Mouse (Mus musculus) myocyte (in vitro differentiated cells): ENCODE results near the gene Fbln2. TPM values are rescaled to one million over a fixed set of nuclear protein-coding genes. Genes with fewer than 3 reads are reported as not detected.

Source experiments
- H3K27me3 ChIP-seq: one replicate; pipeline ENCODE4 v1.6.1; 2011; ENCODE audit not compliant: control insufficient read depth, insufficient read depth, insufficient read length
- H3K36me3 ChIP-seq: one replicate; pipeline ENCODE4 v1.6.1; 2011; ENCODE audit not compliant: control insufficient read depth, insufficient read depth
- H3K4me2 ChIP-seq: one replicate; pipeline ENCODE4 v1.6.1; 2011; ENCODE audit warnings: low read depth, control low read depth
- H3K4me3 ChIP-seq: one replicate; pipeline ENCODE4 v1.5.1; 2011; ENCODE audit warnings: mild to moderate bottlenecking, control low read depth, moderate library complexity
- H3K79me2 ChIP-seq: one replicate; pipeline ENCODE4 v1.6.1; 2011; ENCODE audit not compliant: control insufficient read depth, insufficient read depth
- H3ac ChIP-seq: one replicate; pipeline ENCODE4 v1.6.1; 2011; ENCODE audit not compliant: control insufficient read depth, insufficient read length
- CEBPB ChIP-seq: IDR thresholded peaks from 2 replicates; pipeline ENCODE4 v1.6.1; 2011; ENCODE audit warnings: mild to moderate bottlenecking, moderate library complexity; ENCODE audit not compliant: poor library complexity, insufficient read depth, severe bottlenecking
- E2F4 ChIP-seq: IDR thresholded peaks from one replicate; pipeline ENCODE4 v1.6.1; 2011; ENCODE audit warnings: mild to moderate bottlenecking, control low read depth, moderate library complexity; ENCODE audit not compliant: insufficient read depth
- MAX ChIP-seq: IDR thresholded peaks from one replicate; pipeline ENCODE4 v1.6.1; 2011; ENCODE audit warnings: low read depth, mild to moderate bottlenecking, control low read depth
- MYOD1 ChIP-seq, 3 experiments: IDR thresholded peaks; one replicate each; pipeline ENCODE4 v1.6.1; 2011; ENCODE audit warnings: control low read depth in 2 of 3, low read depth in 2 of 3, mild to moderate bottlenecking in 2 of 3, moderate library complexity in 1 of 3; ENCODE audit not compliant: insufficient read length in 2 of 3, control insufficient read depth in 1 of 3
- MYOG ChIP-seq, 3 experiments: IDR thresholded peaks; one replicate each; pipeline ENCODE4 v1.6.1; 2011; ENCODE audit warnings: control low read depth in 2 of 3, low read depth in 2 of 3, mild to moderate bottlenecking in 2 of 3; ENCODE audit not compliant: insufficient read length in 2 of 3, control insufficient read depth in 1 of 3, insufficient read depth in 1 of 3
- POLR2A ChIP-seq: IDR thresholded peaks from one replicate; pipeline ENCODE4 v1.6.1; 2011; ENCODE audit warnings: low read depth, mild to moderate bottlenecking, control low read depth, moderate library complexity; ENCODE audit not compliant: insufficient read length
- POLR2AphosphoS2 ChIP-seq: IDR thresholded peaks from one replicate; pipeline ENCODE4 v1.6.1; 2011; ENCODE audit warnings: low read depth, control low read depth; ENCODE audit not compliant: insufficient read length
- REST ChIP-seq: IDR thresholded peaks from one replicate; pipeline ENCODE4 v1.6.1; 2011; ENCODE audit warnings: mild to moderate bottlenecking, control low read depth, moderate library complexity; ENCODE audit not compliant: insufficient read depth, insufficient read length
- SRF ChIP-seq: IDR thresholded peaks from one replicate; pipeline ENCODE4 v1.6.1; 2011; ENCODE audit warnings: low read depth; ENCODE audit not compliant: control insufficient read depth, insufficient read length
- TCF12 ChIP-seq: IDR thresholded peaks from one replicate; pipeline ENCODE4 v1.6.1; 2011; ENCODE audit warnings: mild to moderate bottlenecking, control low read depth; ENCODE audit not compliant: poor library complexity, insufficient read depth, severe bottlenecking
- TCF3 ChIP-seq: IDR thresholded peaks from one replicate; pipeline ENCODE4 v1.6.1; 2011; ENCODE audit warnings: low read depth, control low read depth; ENCODE audit not compliant: insufficient read length
- USF1 ChIP-seq: IDR thresholded peaks from one replicate; pipeline ENCODE4 v1.6.1; 2011; ENCODE audit warnings: low read depth, mild to moderate bottlenecking, control low read depth, moderate library complexity
- polyA plus RNA-seq: library from polyadenylated mRNA; unstranded; fragments of >200 nt; fragmentation: generic; extraction: Trizol; gene quantifications from one replicate; pipeline ENCODE4 v1.2.1, GENCODE M21; 2012; ENCODE audit warnings: missing spikeins

Fbln2 gene
- polyA plus RNA-seq, 1 experiment = 167 TPM

GRCm38 (mm10) chr6:91237273-91237672 lies 25.0 kb downstream of the Fbln2 start:
- no peak for TF ChIP-seq MAX
- no peak for TF ChIP-seq CEBPB
- TF ChIP-seq E2F4 = no peak
- no peak for TF ChIP-seq MYOD1 (IDR thresholded peaks at IDR 0.05; ENCODE audit: control insufficient read depth in 1 of 3, insufficient read length in 2 of 3, low read depth in 2 of 3)
- TF ChIP-seq TCF12 = no peak
- no peak for TF ChIP-seq TCF3
- no peak for TF ChIP-seq MYOG (IDR thresholded peaks at IDR 0.05; ENCODE audit: control insufficient read depth in 1 of 3, insufficient read depth in 1 of 3, insufficient read length in 2 of 3, low read depth in 2 of 3)
- TF ChIP-seq POLR2A = no peak
- TF ChIP-seq SRF = no peak
- Histone ChIP-seq H3K36me3 (peaks cover 9% of the 10 kb centered on the region), H3ac (no peak overlapping the region), H3K4me2 (no peak overlapping the region), H3K79me2 (no peaks in the 10 kb centered on the region), H3K27me3 (no peaks in the 10 kb centered on the region), H3K4me3 (no peak overlapping the region)

GRCm38 (mm10) chr6:91240537-91240936 lies 28.3 kb downstream of the Fbln2 start:
- H3K4me3 ChIP-seq = no peak overlapping the region
- no peak overlapping the region for H3K4me2 ChIP-seq
- TF ChIP-seq MAX (no peak), MYOG (IDR thresholded peaks at IDR 0.05; ENCODE audit: control insufficient read depth in 1 of 3, insufficient read depth in 1 of 3, insufficient read length in 2 of 3, low read depth in 2 of 3) (no peak)
- H3ac ChIP-seq = no peak overlapping the region
- H3K36me3 ChIP-seq = no peaks in the 10 kb centered on the region
- H3K79me2 ChIP-seq = peaks cover 5% of the 10 kb centered on the region
- H3K27me3 ChIP-seq = no peaks in the 10 kb centered on the region

GRCm38 (mm10) chr6:91240964-91241363 lies 28.7 kb downstream of the Fbln2 start:
- Histone ChIP-seq H3K27me3 (no peaks in the 10 kb centered on the region), H3K79me2 (peaks cover 5% of the 10 kb centered on the region), H3K4me3 (no peak overlapping the region), H3ac (no peak overlapping the region), H3K36me3 (no peaks in the 10 kb centered on the region), H3K4me2 (no peak overlapping the region)
- TF ChIP-seq TCF3 (no peak), MYOD1 (IDR thresholded peaks at IDR 0.05; ENCODE audit: control insufficient read depth in 1 of 3, insufficient read length in 2 of 3, low read depth in 2 of 3) (no peak), REST (peak; percentile 15)

GRCm38 (mm10) chr6:91243395-91243794 lies 31.1 kb downstream of the Fbln2 start:
- no peak for TF ChIP-seq CEBPB
- TF ChIP-seq POLR2A = no peak
- no peak for TF ChIP-seq MAX
- TF ChIP-seq TCF3 = no peak
- no peak for TF ChIP-seq POLR2AphosphoS2
- no peak for TF ChIP-seq MYOD1 (IDR thresholded peaks at IDR 0.05; ENCODE audit: control insufficient read depth in 1 of 3, insufficient read length in 2 of 3, low read depth in 2 of 3)
- no peak for TF ChIP-seq SRF
- TF ChIP-seq E2F4 = no peak
- no peak for TF ChIP-seq TCF12
- no peak for TF ChIP-seq USF1
- H3K79me2 ChIP-seq = peaks cover 5% of the 10 kb centered on the region
- no peaks in the 10 kb centered on the region for H3K36me3 ChIP-seq
- H3ac ChIP-seq = no peak overlapping the region
- no peak overlapping the region for H3K4me2 ChIP-seq
- H3K4me3 ChIP-seq = no peak overlapping the region
- no peaks in the 10 kb centered on the region for H3K27me3 ChIP-seq

- no peak overlapping the region for H3K4me2 ChIP-seq
Measured at GRCm38 (mm10) chr6:91244331-91244730, 32.1 kb downstream of the Fbln2 start.

More at GRCm38 (mm10) chr6:91244331-91244730, 32.1 kb downstream of the Fbln2 start:
- H3K4me3 ChIP-seq = no peak overlapping the region
- H3ac ChIP-seq = no peak overlapping the region
- H3K36me3 ChIP-seq = no peaks in the 10 kb centered on the region
- H3K79me2 ChIP-seq = peaks cover 5% of the 10 kb centered on the region
- H3K27me3 ChIP-seq = no peaks in the 10 kb centered on the region
- TF ChIP-seq MAX = no peak
- TF ChIP-seq CEBPB = no peak
- TF ChIP-seq TCF12 = no peak
- no peak for TF ChIP-seq POLR2A
- no peak for TF ChIP-seq E2F4
- no peak for TF ChIP-seq SRF
- TF ChIP-seq MYOD1 (IDR thresholded peaks at IDR 0.05; ENCODE audit: control insufficient read depth in 1 of 3, insufficient read length in 2 of 3, low read depth in 2 of 3) = no peak
- TF ChIP-seq USF1 = no peak
- no peak for TF ChIP-seq REST
- no peak for TF ChIP-seq MYOG (IDR thresholded peaks at IDR 0.05; ENCODE audit: control insufficient read depth in 1 of 3, insufficient read depth in 1 of 3, insufficient read length in 2 of 3, low read depth in 2 of 3)
- TF ChIP-seq POLR2AphosphoS2 = no peak
- no peak for TF ChIP-seq TCF3
